Mouse (Mus musculus): ENCODE measurements around the gene Ankrd23. TPM values are rescaled to one million over a fixed set of nuclear protein-coding genes. Genes with fewer than 3 reads are reported as not detected.
"Not testable (repeated sequence)": the region's sequence is repeated elsewhere in the genome, so short reads cannot be mapped to it uniquely, and the experiment has no call there.

Ankrd23 gene
- 1 to 10 TPM; 5.3 to 5.8 TPM for total RNA-seq (2021)

- intact Hi-C loops (cut with DNase I); DNase-seq (ENCODE audit: extremely low spot score in 1 of 2, low spot score in 2 of 2): not testable (repeated sequence)
These were observed at the start of gene Ankrd23 for GRCm38 (mm10) chr1:36536783-36537182. Gene Ankrd23 (minus strand): TSS chr1:36536883.

GRCm38 (mm10) chr1:36586288-36586687 lies 49.6 kb upstream of the Ankrd23 start:
- intact Hi-C loops (cut with DNase I) = no loop called here
- DNase-seq (ENCODE audit: extremely low spot score in 1 of 2, low spot score in 2 of 2) = no peak

GRCm38 (mm10) chr1:36583408-36584116 lies 46.9 kb upstream of the Ankrd23 start:
- intact Hi-C loops (cut with DNase I) = no loop called here
- DNase-seq (ENCODE audit: extremely low spot score in 1 of 2, low spot score in 2 of 2) = no peak

- intact Hi-C loops (cut with DNase I) = no loop called here
- no peak for DNase-seq (ENCODE audit: extremely low spot score in 1 of 2, low spot score in 2 of 2)
These were observed 45.5 kb upstream of the Ankrd23 start for GRCm38 (mm10) chr1:36582211-36582610.

DNA sequence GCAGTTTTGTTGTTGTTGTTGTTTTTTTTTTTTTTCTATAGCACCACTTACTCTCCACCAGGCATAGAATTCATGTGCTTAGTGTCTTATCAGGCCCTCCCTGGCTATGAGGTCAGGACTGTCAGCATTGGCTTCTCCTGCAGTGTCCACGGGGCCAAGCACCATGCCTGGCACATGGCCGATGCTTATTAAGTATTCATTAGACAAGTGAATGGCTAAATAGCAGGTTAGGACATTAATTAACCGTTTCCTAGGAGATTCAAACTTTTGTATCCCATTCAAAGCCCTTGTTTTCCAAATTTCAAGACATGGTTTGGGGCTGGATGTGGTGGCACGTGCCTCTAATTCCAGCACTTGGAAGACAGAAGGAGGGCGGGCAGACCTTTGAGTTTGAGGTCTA lies 44.6 kb upstream of the Ankrd23 start:
- no peak for DNase-seq (ENCODE audit: extremely low spot score in 1 of 2, low spot score in 2 of 2)
- intact Hi-C loops (cut with DNase I) = no loop called here

GRCm38 (mm10) chr1:36580384-36581207 lies 43.9 kb upstream of the Ankrd23 start:
- intact Hi-C loops (cut with DNase I) = no loop called here
- peak; percentile 56 to 87 for DNase-seq (ENCODE audit: extremely low spot score in 1 of 2, low spot score in 2 of 2)

DNA sequence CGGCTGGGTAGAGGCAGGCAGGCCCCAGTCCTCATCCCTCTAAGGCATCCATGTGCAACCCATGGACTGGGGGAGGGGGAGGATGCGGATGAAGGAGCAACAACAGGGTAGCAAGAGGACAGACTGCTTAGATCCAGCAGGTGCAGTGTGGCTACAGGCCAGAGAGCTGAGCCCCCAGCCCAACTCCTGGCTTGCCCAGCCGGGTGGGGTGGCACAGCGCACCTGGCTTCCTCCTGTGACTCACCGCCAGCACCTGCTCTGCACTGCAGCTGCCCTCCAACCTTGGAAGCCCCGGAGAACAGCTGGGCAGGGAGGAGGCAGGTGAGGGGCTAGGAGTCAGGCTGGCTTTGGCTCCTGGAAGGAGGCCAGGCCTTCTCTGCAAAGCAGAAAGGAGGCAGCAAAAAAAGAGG lies 43.3 kb upstream of the Ankrd23 start:
- intact Hi-C loops (cut with DNase I) = no loop called here

GRCm38 (mm10) chr1:36576991-36577675 lies 40.5 kb upstream of the Ankrd23 start:
- DNase-seq (ENCODE audit: extremely low spot score in 1 of 2, low spot score in 2 of 2) = no peak
- intact Hi-C loops (cut with DNase I) = no loop called here

More for the DNA sequence above, 43.3 kb upstream of the Ankrd23 start:
- DNase-seq (ENCODE audit: extremely low spot score in 1 of 2, low spot score in 2 of 2) = no peak

GRCm38 (mm10) chr1:36575347-36575746 lies 38.7 kb upstream of the Ankrd23 start:
- DNase-seq (ENCODE audit: extremely low spot score in 1 of 2, low spot score in 2 of 2) = no peak
- intact Hi-C loops (cut with DNase I) = no loop called here

DNA sequence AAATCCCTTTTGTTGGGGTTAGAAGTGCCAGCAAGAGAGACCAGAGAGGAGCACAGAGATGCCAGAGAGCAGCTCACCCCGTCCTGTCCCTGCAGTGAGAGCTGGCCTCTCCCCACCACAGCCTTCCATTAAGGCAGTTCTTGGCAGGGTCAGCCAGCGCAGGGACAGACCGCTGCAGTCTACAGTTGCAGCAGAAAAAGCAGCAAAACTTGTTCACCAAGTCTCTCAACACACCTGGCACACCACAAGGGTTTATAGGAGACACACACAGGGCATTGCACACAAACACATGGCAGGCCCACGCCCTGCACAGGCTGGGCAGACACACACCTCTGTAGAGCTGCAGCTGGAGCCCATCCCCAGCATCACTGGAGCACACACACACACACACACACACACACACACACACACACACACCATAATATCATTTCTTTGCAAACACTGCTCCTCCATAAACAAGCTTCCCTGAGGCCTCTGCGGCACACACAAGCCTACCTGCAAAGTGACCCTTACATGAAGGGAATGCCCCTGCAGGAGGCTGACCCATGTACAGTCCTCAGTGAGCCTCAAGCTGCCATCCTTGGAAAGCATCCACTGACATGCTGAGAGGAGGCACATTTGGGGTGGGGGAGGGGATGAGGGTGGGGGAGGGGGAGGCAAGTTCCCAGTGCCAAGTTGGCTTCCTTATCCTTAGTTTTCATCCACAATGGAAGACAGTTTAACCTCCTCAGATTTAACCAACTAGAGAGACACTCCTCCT lies 37.7 kb upstream of the Ankrd23 start:
- intact Hi-C loops (cut with DNase I) = no loop called here
- no peak for DNase-seq (ENCODE audit: extremely low spot score in 1 of 2, low spot score in 2 of 2)

GRCm38 (mm10) chr1:36573524-36573923 lies 36.8 kb upstream of the Ankrd23 start:
- no peak for DNase-seq (ENCODE audit: extremely low spot score in 1 of 2, low spot score in 2 of 2)
- intact Hi-C loops (cut with DNase I) = no loop called here

DNA sequence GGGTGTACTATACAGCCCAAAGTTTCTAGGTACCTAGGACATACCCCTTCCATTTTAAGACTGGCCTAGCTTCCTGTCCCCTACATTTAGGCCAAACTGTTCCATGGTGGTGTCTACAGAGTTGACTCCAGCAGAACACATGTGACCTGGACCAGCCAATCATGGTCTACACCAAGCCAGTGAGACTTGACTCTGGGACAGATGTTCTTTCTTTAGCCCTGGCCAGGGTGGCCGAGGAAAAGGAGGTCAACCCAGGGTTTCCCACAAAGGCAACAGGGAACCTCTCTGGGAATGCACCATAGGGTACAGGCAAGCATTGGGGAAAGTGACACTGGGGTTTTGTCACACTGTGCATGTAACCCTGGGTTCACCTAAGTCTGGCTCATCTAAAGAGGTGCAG lies 36.0 kb upstream of the Ankrd23 start:
- DNase-seq (ENCODE audit: extremely low spot score in 1 of 2, low spot score in 2 of 2) = no peak
- intact Hi-C loops (cut with DNase I) = no loop called here

DNA sequence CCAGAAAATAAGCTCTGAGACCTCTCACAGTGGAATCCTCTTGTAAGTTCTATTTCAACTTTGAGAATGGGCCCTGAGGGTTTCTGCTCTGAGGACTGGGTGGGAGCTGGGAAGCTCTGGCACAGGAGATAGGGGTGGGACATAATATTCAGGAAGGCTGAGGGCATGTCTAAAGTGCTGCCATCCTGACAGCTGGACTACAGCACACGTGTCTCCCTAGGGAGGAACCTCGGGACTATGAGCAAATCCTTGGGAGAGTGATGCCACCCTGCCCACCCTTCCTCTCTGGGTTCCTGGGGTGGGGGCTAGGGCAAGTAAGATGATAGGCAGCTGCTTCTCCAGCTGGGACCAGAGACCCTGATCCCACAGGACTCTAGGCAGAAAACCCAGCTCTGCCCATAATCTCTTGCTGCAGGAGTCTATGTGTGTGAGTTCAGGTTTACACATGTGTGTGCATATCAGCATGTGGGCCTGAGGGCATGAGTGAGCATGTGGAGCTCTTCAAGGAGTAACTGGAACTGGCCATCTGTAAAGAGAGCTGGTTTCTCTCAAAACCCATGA lies 35.5 kb upstream of the Ankrd23 start:
- no peak for DNase-seq (ENCODE audit: extremely low spot score in 1 of 2, low spot score in 2 of 2)
- intact Hi-C loops (cut with DNase I) = no loop called here

GRCm38 (mm10) chr1:36571627-36572026 lies 34.9 kb upstream of the Ankrd23 start:
- DNase-seq (ENCODE audit: extremely low spot score in 1 of 2, low spot score in 2 of 2) = peak in 1 of 2 experiments; percentile 54
- intact Hi-C loops (cut with DNase I) = no loop called here

DNA sequence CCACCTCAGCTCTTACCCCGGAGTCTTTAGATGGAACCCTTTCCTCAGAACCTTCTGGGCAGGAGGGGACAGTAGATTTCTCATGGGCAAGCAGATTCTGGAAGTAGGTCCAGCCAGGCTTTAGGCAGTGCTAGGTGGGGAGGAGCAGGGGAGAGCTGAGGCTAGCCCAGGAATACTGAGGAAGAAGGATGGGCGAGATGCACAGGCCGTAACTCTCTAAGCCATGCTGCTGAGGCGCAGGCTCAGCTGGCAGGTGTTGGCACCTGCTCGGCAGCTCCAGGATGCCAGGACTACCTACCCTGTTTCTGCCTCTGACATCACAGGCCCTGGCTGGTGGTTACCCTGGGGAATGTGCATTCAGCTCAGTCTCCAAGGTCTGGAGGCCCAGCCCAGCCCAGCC lies 33.6 kb upstream of the Ankrd23 start:
- intact Hi-C loops (cut with DNase I) = no loop called here
- no peak for DNase-seq (ENCODE audit: extremely low spot score in 1 of 2, low spot score in 2 of 2)

DNA sequence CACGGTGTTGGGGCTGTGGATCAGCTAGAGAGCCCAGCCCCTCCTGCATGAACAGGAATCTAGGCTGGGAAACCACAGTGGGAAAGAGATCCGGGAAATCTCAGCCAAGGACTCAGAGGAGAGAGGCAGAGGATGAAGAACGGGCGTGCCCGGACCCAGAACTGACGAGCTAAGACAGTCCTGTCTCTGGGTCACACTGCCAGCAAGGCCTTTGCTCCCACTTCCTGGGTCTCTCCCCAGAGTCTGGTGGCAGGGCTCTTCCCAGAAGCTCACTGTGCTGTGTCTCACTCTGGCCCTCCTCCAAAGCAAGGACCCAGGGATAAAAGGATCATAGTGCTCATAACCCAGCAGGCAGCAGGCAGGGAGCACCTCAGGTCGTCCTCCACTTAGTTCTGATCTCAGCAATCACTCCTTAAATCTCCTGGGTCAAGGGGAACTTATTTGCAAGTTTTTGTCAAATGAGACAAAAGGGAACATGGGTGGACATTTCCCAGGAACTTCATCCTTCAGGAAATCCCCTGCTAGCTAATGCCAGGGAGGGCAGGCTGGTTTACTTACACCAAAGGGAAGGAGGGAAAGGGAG lies 33.1 kb upstream of the Ankrd23 start:
- intact Hi-C loops (cut with DNase I) = loop anchor here (5.0 kb wide), 1 partner anchor 73 kb away; no protein-coding TSS in a partner anchor
- peak in 1 of 2 experiments; percentile 45 for DNase-seq (ENCODE audit: extremely low spot score in 1 of 2, low spot score in 2 of 2)

DNA sequence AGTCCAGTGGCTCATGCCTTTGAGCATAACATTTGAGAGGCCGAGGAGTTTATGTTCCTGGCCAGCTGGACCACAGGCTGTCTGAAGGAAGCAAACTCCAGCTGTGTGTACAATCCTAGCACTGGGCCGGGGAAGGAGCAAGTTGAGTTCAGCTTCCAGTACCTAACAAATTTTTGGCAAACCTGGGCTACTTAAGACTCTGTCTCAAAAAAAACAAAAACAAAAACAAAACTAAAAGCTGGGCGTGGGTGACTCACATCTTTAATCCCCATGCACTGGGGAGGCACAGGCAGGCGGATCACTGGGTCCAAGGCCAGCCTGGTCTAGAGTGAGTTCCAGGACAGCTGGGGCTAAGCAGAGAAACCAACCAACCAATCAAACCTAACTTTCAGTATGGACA lies 32.1 kb upstream of the Ankrd23 start:
- intact Hi-C loops (cut with DNase I) = loop anchor here (5.0 kb wide), 1 partner anchor 74 kb away; no protein-coding TSS in a partner anchor
- DNase-seq (ENCODE audit: extremely low spot score in 1 of 2, low spot score in 2 of 2) = no peak

All from left cerebral cortex, postnatal 10 days (tissue).